Mouse (Mus musculus) heart, postnatal 36 days (tissue): ENCODE measurements around the gene Flot2. TPM values are rescaled to one million over a fixed set of nuclear protein-coding genes. Genes with fewer than 3 reads are reported as not detected.

ENCODE experiments used
- DNase-seq, 2 experiments: peaks; one replicate each; pipeline ENCODE4 v3.0.0; 2021 to 2022
- intact Hi-C: fragments of 180-260 bp; cut with DNase I; formaldehyde crosslinking; loops from one replicate; pipeline ENCODE4 v1.15.1; 2025
- microRNA-seq, 2 experiments: library from miRNA; unstranded; fragments of <30 nt; microRNA quantifications; one replicate each; pipeline ENCODE4 v1.2.0; 2021; ENCODE audit warnings: borderline number of aligned reads in 2 of 2
- total RNA-seq, 2 experiments: library from RNA; stranded (reverse); gene quantifications; 2 replicates each; pipeline ENCODE4 v1.2.3; 2021

Gene Flot2
- total RNA-seq, 2 experiments from 2014 or later, result 63.5 to 64.3 TPM

DNA sequence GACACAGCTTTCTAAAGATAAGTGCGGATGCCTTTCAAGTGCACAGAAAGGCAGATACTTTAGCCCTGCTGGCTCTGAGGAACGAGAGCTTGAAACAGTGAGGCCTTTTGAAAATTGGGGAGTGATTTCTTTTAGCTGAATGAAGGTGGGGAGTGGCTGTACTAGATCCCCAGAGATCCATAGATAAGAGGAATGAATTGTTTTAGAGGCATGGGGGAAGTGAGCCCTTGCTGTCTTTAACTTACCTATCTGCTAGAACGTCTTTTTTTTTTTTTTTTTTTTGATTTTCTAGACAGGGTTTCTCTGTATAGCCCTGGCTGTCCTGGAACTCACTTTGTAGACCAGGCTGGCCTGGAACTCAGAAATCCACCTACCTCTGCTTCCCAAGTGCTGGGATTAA is 59.3 kb downstream of the Flot2 start:
- intact Hi-C loops, result no loop called here
- no peak for DNase-seq

DNA sequence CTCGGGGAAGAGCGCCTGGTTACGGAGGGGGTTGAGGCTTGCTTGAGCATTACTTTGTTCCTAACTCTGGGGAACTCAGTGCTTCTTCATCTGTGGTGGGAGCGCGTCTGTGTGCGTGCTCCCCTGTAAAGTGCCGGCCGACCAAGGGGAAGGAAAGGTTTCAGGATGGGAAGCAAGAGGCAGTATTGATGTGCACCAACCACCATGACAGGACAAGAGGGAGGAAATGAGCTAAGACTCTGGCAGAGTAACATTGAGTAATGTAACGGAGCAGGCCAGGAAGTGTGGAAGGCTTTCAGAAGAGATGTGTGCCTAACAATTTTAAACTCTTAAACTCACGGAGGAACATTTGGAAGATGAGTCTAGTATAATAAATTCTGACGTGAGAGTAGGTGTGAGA is 63.0 kb downstream of the Flot2 start:
- DNase-seq, result no peak
- intact Hi-C loops, result loop anchor here (5.0 kb wide), 2 partner anchors 37 to 57 kb away; no protein-coding TSS in a partner anchor

DNA sequence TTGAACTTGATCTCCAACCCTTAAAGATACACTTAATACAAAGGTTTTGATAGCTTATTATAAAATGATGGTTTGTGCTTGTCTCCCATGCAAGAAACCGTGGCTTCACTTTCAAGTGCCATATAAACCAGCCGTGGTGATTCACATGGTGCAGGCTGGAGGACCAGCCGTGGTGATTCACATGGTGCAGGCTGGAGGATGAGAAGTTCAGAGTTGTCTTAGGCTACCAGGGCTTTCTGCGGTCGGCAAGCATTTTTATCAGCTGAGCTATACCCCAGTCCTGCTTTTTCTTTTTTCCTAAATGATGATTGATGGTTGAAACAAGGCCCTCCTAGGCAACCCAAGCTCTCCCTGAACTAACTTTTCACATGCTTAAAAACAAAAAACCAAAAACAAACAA is 64.4 kb downstream of the Flot2 start:
- intact Hi-C loops, result loop anchor here (5.0 kb wide), 2 partner anchors 35 to 55 kb away; no protein-coding TSS in a partner anchor
- DNase-seq, result no peak

DNA sequence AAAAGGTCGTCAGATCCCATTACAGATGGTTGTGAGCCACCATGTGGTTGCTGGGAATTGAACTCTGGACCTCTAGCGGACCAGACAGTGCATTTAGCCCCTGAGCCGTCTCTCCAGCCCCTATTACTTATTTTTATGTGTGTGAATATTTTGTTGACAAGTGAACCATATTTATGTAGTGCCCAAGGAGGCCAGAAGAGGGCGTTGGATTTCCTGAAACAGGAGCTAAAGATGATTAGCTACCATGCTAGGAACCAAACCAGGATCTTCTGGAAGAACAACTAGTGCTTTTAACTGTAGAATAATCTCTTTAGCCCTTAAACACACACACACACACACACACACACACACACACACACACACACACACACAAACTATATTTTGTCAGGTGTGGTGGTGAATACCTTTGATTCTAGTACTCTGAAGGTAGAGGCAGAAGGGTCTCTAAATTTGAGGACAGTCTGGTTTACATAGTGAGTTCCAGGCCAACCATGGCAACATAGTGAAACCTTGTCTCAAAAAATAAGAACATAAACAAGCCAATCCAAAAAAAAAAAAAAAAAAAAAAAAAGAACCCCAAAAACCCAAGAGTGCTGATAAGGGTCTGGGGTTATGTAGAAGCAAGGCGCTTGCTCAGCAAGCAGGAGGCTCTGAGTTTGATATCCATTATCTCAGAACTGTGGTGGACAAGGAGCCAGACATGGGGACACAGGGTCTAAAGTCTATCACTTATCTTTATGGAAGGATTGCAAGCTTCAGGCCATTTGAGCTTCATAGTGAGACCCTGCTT is 65.4 kb downstream of the Flot2 start:
- intact Hi-C loops, result loop anchor here (5.0 kb wide), 2 partner anchors 34 to 54 kb away; no protein-coding TSS in a partner anchor
- DNase-seq, result no peak

DNA sequence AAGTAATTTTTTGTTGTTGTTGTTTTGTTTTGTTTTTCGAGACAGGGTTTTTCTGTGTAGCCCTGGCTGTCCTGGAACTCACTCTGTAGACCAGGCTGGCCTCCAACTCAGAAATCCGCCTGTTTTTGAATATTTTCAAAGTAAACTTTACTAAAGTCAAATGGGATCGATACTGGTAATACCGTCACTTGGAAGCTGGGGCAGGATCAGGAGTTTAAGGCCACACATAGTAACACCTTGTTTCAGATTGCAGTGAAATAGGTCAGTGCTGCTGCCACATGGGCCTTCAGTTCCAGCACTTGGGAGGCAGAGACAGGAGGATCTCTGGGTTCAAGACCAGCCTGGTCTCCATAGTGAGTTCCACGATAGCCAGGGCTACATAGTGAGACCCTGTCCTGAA is 66.8 kb downstream of the Flot2 start:
- DNase-seq, result no peak
- intact Hi-C loops, result loop anchor here (1.0 to 5.0 kb wide), 3 partner anchors 10 to 53 kb away; no protein-coding TSS in a partner anchor

Small RNA genes lying within 50 kb of the gene (microRNA-seq; reads per million reads assigned to microRNA genes)
- gene Mir144 (192 to 5,107 reads per million in 2 experiments), gene Mir451a (0 reads per million in 2 experiments), gene Mir451b (0 reads per million in 2 experiments)

Other genes starting within 250 kb of the Flot2 start
- gene Pipox, start 143.8 kb upstream of the Flot2 start, total RNA-seq, result under 1 TPM; 0.53 to 0.89 TPM
- under 1 TPM; 0.16 to 0.44 TPM for gene Sez6, start 107.1 kb upstream of the Flot2 start, total RNA-seq
- gene Phf12, start 55.2 kb upstream of the Flot2 start, total RNA-seq, result 10 to 100 TPM; 23.2 to 31.5 TPM
- gene Dhrs13, start 5.7 kb upstream of the Flot2 start, total RNA-seq, result 1 to 10 TPM; 3.9 to 5.0 TPM
- 10 to 100 TPM; 26.2 to 28.4 TPM for gene Eral1, start 42.5 kb downstream of the Flot2 start, total RNA-seq
- 10 to 100 TPM; 11.7 to 12.3 TPM for gene Fam222b, start 56.7 kb downstream of the Flot2 start, total RNA-seq
- gene Traf4, start 127.7 kb downstream of the Flot2 start, total RNA-seq, result 1 to 10 TPM; 6.1 to 7.0 TPM
- 1 to 10 TPM; 2.2 to 3.4 TPM for gene Nek8, start 138.7 kb downstream of the Flot2 start, total RNA-seq
- gene Tlcd1, start 138.8 kb downstream of the Flot2 start, total RNA-seq, result 1 to 10 TPM; 6.1 to 7.5 TPM
- 100 to 1,000 TPM; 805 to 853 TPM for gene Rpl23a, start 145.7 kb downstream of the Flot2 start, total RNA-seq
- 10 to 100 TPM in 1 of 2 experiments, 1 to 10 TPM in 1; 10.0 to 13.2 TPM for gene Rab34, start 150.5 kb downstream of the Flot2 start, total RNA-seq
- gene Proca1, start 155.5 kb downstream of the Flot2 start, total RNA-seq, result under 1 TPM; 0.50 to 0.70 TPM
- 10 to 100 TPM; 47.4 to 47.7 TPM for gene Sdf2, start 207.8 kb downstream of the Flot2 start, total RNA-seq
- gene Supt6, start 208.1 kb downstream of the Flot2 start, total RNA-seq, result 10 to 100 TPM; 28.4 to 29.6 TPM
- gene 2610507B11Rik, start 223.8 kb downstream of the Flot2 start, total RNA-seq, result 100 to 1,000 TPM; 187 to 210 TPM